Mouse (Mus musculus) gastrocnemius, adult 2 months (tissue): ENCODE measurements at regions not wholly inside any gene's neighbourhood (a gene's known extent, or its start where the extent isn't known, plus 50 kb on each side); places are given as distances from the start of the nearest gene placed in this dataset.

ENCODE experiments used
- DNase-seq: peaks from one replicate; pipeline ENCODE4 v3.0.0; 2022
- H3K27ac ChIP-seq: fragments of 200-600 bp; 2 replicates; pipeline ENCODE4 v1.8.1; 2022; ENCODE audit warnings: mild to moderate bottlenecking
- H3K4me3 ChIP-seq: fragments of 200-600 bp; 2 replicates; pipeline ENCODE4 v1.8.1; 2022; ENCODE audit warnings: mild to moderate bottlenecking, moderate library complexity
- CTCF ChIP-seq: fragments of 200-600 bp; IDR thresholded peaks from 2 replicates; pipeline ENCODE4 v1.8.1; 2022; ENCODE audit warnings: antibody characterized with exemption, mild to moderate bottlenecking, moderate library complexity
- intact Hi-C: fragments of 180-260 bp; cut with DNase I; formaldehyde crosslinking; loops from one replicate; pipeline ENCODE4 v1.15.1; 2025

DNA sequence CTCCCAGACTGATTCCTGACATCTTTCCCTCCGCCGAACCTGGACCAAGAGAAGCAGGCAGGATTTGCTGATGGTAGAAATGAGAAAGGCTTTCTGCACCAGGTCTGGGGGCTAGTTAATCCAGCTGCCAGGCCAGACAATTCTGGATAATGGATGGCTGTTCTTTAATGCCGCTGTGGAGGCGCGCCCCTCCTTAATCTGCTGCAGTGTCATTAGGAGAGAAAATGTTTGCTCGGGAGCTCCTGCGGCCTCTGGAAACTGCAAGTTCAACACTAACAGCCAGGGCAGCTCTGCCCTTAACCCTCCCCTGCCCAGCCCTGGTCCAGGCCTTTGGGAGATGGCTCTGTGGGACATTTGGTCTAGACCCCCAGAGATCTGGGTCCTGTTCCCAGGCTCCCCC is 380.5 kb downstream of the Ptpru start:
- TF ChIP-seq CTCF: no peak
- no peak overlapping the region for H3K27ac ChIP-seq
- no peak for DNase-seq
- intact Hi-C loops: no loop called here
- no peak overlapping the region for H3K4me3 ChIP-seq

DNA sequence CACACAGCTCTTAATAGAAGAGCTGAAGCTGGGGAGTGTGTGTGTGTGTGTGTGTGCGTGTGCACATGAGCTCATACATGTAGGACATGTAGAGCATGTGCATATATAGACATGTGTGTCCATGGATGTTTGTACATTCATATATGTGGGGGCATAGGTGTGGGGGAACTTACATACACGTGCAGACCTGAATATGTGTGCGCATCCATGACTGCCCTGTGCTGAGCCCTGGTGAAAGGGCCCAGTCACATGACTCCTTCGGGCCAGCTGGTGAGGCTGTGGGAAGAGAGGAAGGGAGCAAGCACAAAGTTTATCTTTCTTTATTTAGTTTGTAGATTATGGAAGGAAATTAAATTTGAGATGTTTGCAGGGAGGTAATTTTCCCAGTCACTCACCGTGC is 378.3 kb downstream of the Ptpru start:
- H3K27ac ChIP-seq: no peak overlapping the region
- no peak overlapping the region for H3K4me3 ChIP-seq
- TF ChIP-seq CTCF: no peak
- intact Hi-C loops: no loop called here
- DNase-seq: no peak

- intact Hi-C loops: no loop called here
- TF ChIP-seq CTCF: no peak
- DNase-seq: no peak
- no peak overlapping the region for H3K4me3 ChIP-seq
- H3K27ac ChIP-seq: no peak overlapping the region
Measured at GRCm38 (mm10) chr4:131461312-131461711, 376.8 kb downstream of the Ptpru start.

DNA sequence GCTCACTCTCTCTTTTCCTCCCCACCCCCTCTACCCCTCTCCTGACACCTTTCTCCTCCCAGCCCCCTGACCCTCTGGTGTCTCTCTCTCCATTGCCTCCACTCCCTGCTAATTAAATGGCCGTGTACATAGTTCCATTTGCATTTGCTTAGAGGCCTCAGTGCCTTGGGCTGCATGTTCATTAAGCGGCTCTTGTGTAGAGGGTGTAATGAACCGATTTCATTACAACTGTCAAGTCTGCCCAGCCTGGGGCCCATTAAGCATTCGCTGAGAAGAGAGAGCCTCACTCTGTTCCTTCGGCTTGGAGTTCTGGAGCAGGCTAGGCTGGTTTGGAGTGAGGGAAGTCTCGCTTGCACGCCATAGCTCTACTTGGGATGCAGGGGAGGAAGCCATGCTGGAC is 376.4 kb downstream of the Ptpru start:
- no peak for TF ChIP-seq CTCF
- DNase-seq: no peak
- no peak overlapping the region for H3K27ac ChIP-seq
- intact Hi-C loops: no loop called here
- no peak overlapping the region for H3K4me3 ChIP-seq

- DNase-seq: no peak
- Histone ChIP-seq H3K4me3 (no peak overlapping the region), H3K27ac (no peak overlapping the region)
- intact Hi-C loops: no loop called here
- TF ChIP-seq CTCF: no peak
Measured at GRCm38 (mm10) chr4:131475023-131475422, 363.1 kb downstream of the Ptpru start.

GRCm38 (mm10) chr4:131478923-131479322 is 359.2 kb downstream of the Ptpru start:
- Histone ChIP-seq H3K4me3 (no peak overlapping the region), H3K27ac (no peak overlapping the region)
- peak; percentile 45 for TF ChIP-seq CTCF
- intact Hi-C loops: no loop called here
- no peak for DNase-seq

DNA sequence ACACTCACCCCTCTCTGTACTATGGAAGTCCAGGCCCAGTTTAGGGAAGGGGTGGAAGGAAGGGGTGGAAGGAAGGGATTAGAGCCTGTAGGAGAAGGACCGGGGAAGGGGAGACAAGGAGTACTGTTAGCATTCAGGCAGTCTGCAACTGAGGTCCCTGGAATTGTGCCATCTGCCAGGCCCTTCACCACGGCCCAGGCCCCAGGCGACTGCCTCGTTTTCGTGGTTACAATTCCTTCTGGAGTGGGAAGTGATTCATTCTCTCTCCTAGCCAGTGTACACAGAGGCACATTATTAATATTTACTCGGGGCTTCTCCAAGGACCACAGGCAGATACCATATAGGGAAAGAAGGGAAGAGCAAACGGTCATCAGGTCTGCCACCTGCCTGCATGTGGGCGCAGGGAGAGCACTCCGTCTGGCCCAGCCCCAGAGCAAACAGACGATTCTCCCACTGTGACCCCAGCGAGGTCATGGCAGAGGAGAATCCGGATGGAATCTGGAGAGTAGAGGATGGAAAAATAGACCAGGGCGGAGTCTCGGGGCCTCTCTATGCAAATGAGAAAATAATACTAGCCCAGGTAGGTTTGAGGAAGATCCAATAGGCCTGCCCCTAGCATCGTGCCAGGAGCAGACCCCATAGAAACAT is 354.0 kb downstream of the Ptpru start:
- Histone ChIP-seq H3K27ac (no peak overlapping the region), H3K4me3 (no peak overlapping the region)
- no peak for DNase-seq
- intact Hi-C loops: loop anchor here (10.0 kb wide), 1 partner anchor 351 kb away; the partner anchor contains the start of gene Ptpru
- TF ChIP-seq CTCF: no peak

DNA sequence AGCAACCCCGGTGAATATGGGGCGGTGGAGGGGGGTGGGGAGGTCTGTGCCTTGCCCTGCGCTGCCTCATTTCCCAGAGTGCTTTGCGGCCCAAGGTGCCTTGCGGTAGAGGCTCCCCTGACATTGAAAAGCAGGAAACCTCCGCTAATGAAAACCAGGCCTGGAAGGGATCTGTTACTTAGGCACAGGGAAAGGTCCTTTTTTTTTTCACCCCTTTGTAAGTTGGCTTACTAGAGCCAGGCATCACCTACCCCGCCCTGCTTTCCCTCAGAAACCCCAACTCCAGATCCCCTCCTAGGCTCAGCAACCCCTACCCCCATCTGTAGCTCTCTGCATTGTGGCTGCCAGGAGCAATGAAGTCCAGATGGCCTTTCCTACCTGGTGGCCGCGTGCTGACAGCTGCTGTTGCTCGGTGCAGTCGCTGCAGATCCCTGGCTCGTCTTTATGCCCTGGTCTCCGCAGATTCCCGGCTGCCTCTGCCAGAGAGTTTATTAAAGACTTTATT is 353.4 kb downstream of the Ptpru start:
- H3K27ac ChIP-seq: no peak overlapping the region
- H3K4me3 ChIP-seq: no peak overlapping the region
- intact Hi-C loops: loop anchor here (10.0 kb wide), 1 partner anchor 350 kb away; the partner anchor contains the start of gene Ptpru
- TF ChIP-seq CTCF: no peak
- no peak for DNase-seq

DNA sequence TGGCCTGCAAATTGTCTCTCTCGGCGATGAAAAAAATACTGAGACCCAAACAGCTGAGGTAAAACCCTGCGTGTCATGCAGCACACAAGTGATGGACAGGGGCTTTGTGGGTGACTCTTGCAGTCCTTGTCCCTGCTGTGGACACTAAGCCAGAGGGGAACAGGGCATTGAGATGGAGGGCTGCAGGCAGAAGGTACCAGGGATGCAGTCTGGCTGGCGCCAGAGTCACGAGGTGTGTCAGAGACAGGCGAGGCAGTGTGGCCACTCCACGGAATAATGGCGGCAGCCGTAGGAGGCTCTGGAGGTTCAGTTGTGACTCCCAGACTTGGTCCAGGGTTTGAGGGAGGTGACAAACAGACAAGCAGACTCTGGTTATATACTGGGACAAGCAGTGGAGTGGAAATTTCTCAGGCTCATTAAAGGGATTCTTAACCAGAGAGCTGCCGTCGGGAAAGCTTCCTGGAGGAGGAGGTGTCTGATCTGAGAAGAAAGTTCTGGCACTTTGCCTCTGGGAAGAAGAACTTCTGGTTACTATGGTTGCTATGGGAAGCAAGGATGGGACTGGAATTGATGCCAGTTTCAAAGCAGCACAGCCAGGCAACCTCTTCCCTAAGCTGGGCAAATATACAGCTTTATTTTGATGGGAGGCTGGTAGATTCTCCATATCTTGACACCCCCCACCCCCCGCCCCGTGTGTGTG is 352.8 kb downstream of the Ptpru start:
- Histone ChIP-seq H3K4me3 (no peak overlapping the region), H3K27ac (no peak overlapping the region)
- TF ChIP-seq CTCF: no peak
- intact Hi-C loops: loop anchor here (10.0 kb wide), 1 partner anchor 350 kb away; the partner anchor contains the start of gene Ptpru
- DNase-seq: no peak

- no peak overlapping the region for H3K27ac ChIP-seq
- peak; percentile 84 for DNase-seq
- TF ChIP-seq CTCF: peak; percentile 98
- intact Hi-C loops: loop anchor here (2.0 to 10.0 kb wide), 3 partner anchors 56 to 348 kb away; partner anchors contain the start of gene Ptpru
- no peak overlapping the region for H3K4me3 ChIP-seq
Measured at GRCm38 (mm10) chr4:131486821-131487220, 351.3 kb downstream of the Ptpru start.

DNA sequence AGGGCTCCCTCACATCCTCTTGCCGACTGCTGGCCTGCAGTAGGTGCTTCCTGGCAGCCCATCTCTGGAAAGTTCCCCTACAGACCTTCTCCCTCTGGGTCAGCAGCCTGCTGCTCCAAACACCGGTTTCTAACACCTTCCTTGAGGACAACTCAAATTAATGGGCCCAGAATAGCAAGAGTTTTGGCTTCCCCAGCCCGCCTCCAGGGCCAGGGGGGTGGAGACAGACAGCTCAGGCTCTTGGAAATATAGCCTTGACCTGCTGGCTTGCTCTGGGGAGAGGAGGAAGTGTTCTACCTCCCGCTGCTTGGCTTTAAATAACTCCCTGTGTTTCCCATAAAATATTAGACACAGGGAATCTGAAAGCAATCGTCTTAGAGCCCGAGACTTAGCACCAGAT is 349.8 kb downstream of the Ptpru start:
- Histone ChIP-seq H3K4me3 (peak overlapping the region; percentile 20), H3K27ac (peak overlapping the region; percentile 67)
- TF ChIP-seq CTCF: no peak
- peak; percentile 74 for DNase-seq
- intact Hi-C loops: loop anchor here (10.0 kb wide), 1 partner anchor 347 kb away; the partner anchor contains the start of gene Ptpru

GRCm38 (mm10) chr4:131489056-131489455 is 349.0 kb downstream of the Ptpru start:
- TF ChIP-seq CTCF: no peak
- intact Hi-C loops: loop anchor here (10.0 kb wide), 1 partner anchor 346 kb away; the partner anchor contains the start of gene Ptpru
- no peak for DNase-seq
- peak overlapping the region; percentile 67 for H3K27ac ChIP-seq
- no peak overlapping the region for H3K4me3 ChIP-seq

- H3K4me3 ChIP-seq: no peak overlapping the region
- TF ChIP-seq CTCF: no peak
- H3K27ac ChIP-seq: no peak overlapping the region
- intact Hi-C loops: no loop called here
- DNase-seq: no peak
Measured at GRCm38 (mm10) chr4:131491960-131492359, 346.1 kb downstream of the Ptpru start.

GRCm38 (mm10) chr4:131493726-131494125 is 344.4 kb downstream of the Ptpru start:
- intact Hi-C loops: no loop called here
- Histone ChIP-seq H3K27ac (no peak overlapping the region), H3K4me3 (no peak overlapping the region)
- TF ChIP-seq CTCF: no peak
- no peak for DNase-seq
